Comparison of ENCODE assay signal across 9 mouse cellular contexts in genomic region chr15:86007690-86008121, GRCm38 (mm10). TPM values are rescaled to one million over a fixed set of nuclear protein-coding genes. Genes with fewer than 3 reads are reported as not detected.
DNase-seq lines count a peak whose midpoint lies in the region; ATAC-seq lines count a peak whose summit lies in the region.
"Had no signal": no experiment of that assay in that cellular context is flagged by ENCODE, and none has a peak within 500 bp of the region (broad histone marks: within the 10 kb centered on the region; RNA-seq: fewer than 3 reads in every experiment).

No protein-coding gene starts in this region.

- peaks cover 75% of the 10 kb centered on the region for H3K27me3 ChIP-seq in forebrain, embryonic 10.5 days (ENCODE audit: poor library complexity, severe bottlenecking)
- no peaks in the 10 kb centered on the region; the same call in 1 of the 2 replicates for H3K27me3 ChIP-seq in forebrain, embryonic 12.5 days
- no peaks in the 10 kb centered on the region for H3K27me3 ChIP-seq in forebrain, embryonic 14.5 days (replicated peaks; ENCODE audit: control insufficient read depth, insufficient read depth, low read length)
- no peaks in the 10 kb centered on the region for H3K27me3 ChIP-seq in kidney, embryonic 16.5 days (ENCODE audit: insufficient read depth, low read length)
- H3K27me3 ChIP-seq in stomach, embryonic 14.5 days (ENCODE audit: control insufficient read depth, insufficient read depth, low read length): no peaks in the 10 kb centered on the region

- H3K9me3 ChIP-seq in forebrain, embryonic 10.5 days: no peaks in the 10 kb centered on the region
- H3K9me3 ChIP-seq in forebrain, embryonic 12.5 days: no peaks in the 10 kb centered on the region
- H3K9me3 ChIP-seq in forebrain, embryonic 14.5 days (replicated peaks; ENCODE audit: control insufficient read depth, low read length): no peaks in the 10 kb centered on the region
- H3K9me3 ChIP-seq in kidney, embryonic 16.5 days (ENCODE audit: low read length): no peaks in the 10 kb centered on the region
- no peaks in the 10 kb centered on the region for H3K9me3 ChIP-seq in stomach, embryonic 14.5 days (ENCODE audit: control insufficient read depth, low read depth, low read length)

- 20% methylated on average over 6 of the region's 6 CpGs for WGBS in forebrain, embryonic 10.5 days
- WGBS in forebrain, embryonic 12.5 days: 23% methylated on average over 6 of the region's 6 CpGs
- 13% methylated on average over 6 of the region's 6 CpGs for WGBS in forebrain, embryonic 14.5 days
- 5% methylated on average over 6 of the region's 6 CpGs for WGBS in kidney, embryonic 16.5 days
- 7% methylated on average over 6 of the region's 6 CpGs for WGBS in stomach, embryonic 14.5 days

- peaks cover 7% of the 10 kb centered on the region; the same call in 1 of the 2 replicates for H3K36me3 ChIP-seq in forebrain, embryonic 10.5 days (replicated peaks)
- H3K36me3 ChIP-seq in forebrain, embryonic 12.5 days (replicated peaks): no peaks in the 10 kb centered on the region
- H3K36me3 ChIP-seq in forebrain, embryonic 14.5 days (ENCODE audit: control insufficient read depth, insufficient read depth, low read length): no peaks in the 10 kb centered on the region
- no peaks in the 10 kb centered on the region for H3K36me3 ChIP-seq in kidney, embryonic 16.5 days (ENCODE audit: insufficient read depth, low read length)
- no peaks in the 10 kb centered on the region for H3K36me3 ChIP-seq in stomach, embryonic 14.5 days (ENCODE audit: control insufficient read depth, insufficient read depth, low read length)

- no peak overlapping the region for H3K4me3 ChIP-seq in forebrain, embryonic 10.5 days
- H3K4me3 ChIP-seq in forebrain, embryonic 12.5 days (replicated peaks): no peak overlapping the region
- H3K4me3 ChIP-seq in forebrain, embryonic 14.5 days (ENCODE audit: low read depth, low read length): no peak overlapping the region
- H3K4me3 ChIP-seq in kidney, embryonic 16.5 days (ENCODE audit: low read length): no peak overlapping the region
- H3K4me3 ChIP-seq in stomach, embryonic 14.5 days (ENCODE audit: low read depth, low read length): no peak overlapping the region
- H3K4me3 ChIP-seq: heart, adult 2 months had no signal

- no peak overlapping the region for H3K9ac ChIP-seq in forebrain, embryonic 12.5 days
- H3K9ac ChIP-seq in forebrain, embryonic 14.5 days (ENCODE audit: low read length): no peak overlapping the region
- H3K9ac ChIP-seq in kidney, embryonic 16.5 days (replicated peaks; ENCODE audit: low read length): no peak overlapping the region
- H3K9ac ChIP-seq in stomach, embryonic 14.5 days (replicated peaks; ENCODE audit: low read depth, low read length): no peak overlapping the region

- H3K4me2 ChIP-seq in forebrain, embryonic 12.5 days: no peak overlapping the region
- H3K4me2 ChIP-seq in forebrain, embryonic 14.5 days (ENCODE audit: low read length): no peak overlapping the region
- H3K4me2 ChIP-seq in kidney, embryonic 16.5 days (replicated peaks; ENCODE audit: low read depth, low read length): peak overlapping the region; percentile 10; the same call in 1 of the 2 replicates
- no peak overlapping the region for H3K4me2 ChIP-seq in stomach, embryonic 14.5 days (replicated peaks; ENCODE audit: low read depth, low read length)

- no peak for ATAC-seq in forebrain, embryonic 12.5 days (ENCODE audit: low FRiP score)
- ATAC-seq in forebrain, embryonic 14.5 days: no peak
- peak; percentile 90 for ATAC-seq in kidney, embryonic 16.5 days (ENCODE audit: low FRiP score, low TSS enrichment)
- no peak for ATAC-seq in stomach, embryonic 14.5 days (ENCODE audit: insufficient number of reproducible peaks, insufficient read depth, low FRiP score, low read depth)

- no peak for DNase-seq in forebrain, embryonic 10.5 days (ENCODE audit: extremely low spot score, low spot score)
- DNase-seq in CD4-positive, CD25-positive, alpha-beta regulatory T cell, adult 2 months (ENCODE audit: low read depth, low spot score): peak; percentile 75
- DNase-seq in forebrain, embryonic 14.5 days (ENCODE audit: low spot score): peak; percentile 49
- DNase-seq in ovary, postnatal 10 days (ENCODE audit: low spot score): no peak
- DNase-seq in urinary bladder, postnatal 36 days (ENCODE audit: low spot score in 2 of 2): no peak

- peaks cover 51% of the 10 kb centered on the region for H3K4me1 ChIP-seq in forebrain, embryonic 10.5 days
- peaks cover 37% of the 10 kb centered on the region for H3K4me1 ChIP-seq in forebrain, embryonic 12.5 days
- peaks cover 20% of the 10 kb centered on the region for H3K4me1 ChIP-seq in forebrain, embryonic 14.5 days (ENCODE audit: control insufficient read depth, insufficient read depth, low read length)
- H3K4me1 ChIP-seq in kidney, embryonic 16.5 days (ENCODE audit: insufficient read depth, low read length): peaks cover 27% of the 10 kb centered on the region
- H3K4me1 ChIP-seq in stomach, embryonic 14.5 days (ENCODE audit: control insufficient read depth, insufficient read depth, low read length): 0 out of 2 replicates have a peak, but pooled peaks cover 6% of the 10 kb centered on the region

- peak overlapping the region; percentile 26; the same call in 1 of the 2 replicates for H3K27ac ChIP-seq in forebrain, embryonic 10.5 days
- no peak overlapping the region for H3K27ac ChIP-seq in forebrain, embryonic 12.5 days
- peak overlapping the region; percentile 10; the same call in 1 of the 2 replicates for H3K27ac ChIP-seq in forebrain, embryonic 14.5 days (ENCODE audit: low read depth, low read length)
- peak overlapping the region; percentile 25 for H3K27ac ChIP-seq in kidney, embryonic 16.5 days (ENCODE audit: low read length)
- 0 out of 2 replicates have a peak overlapping the region, but pooled peaks have one; percentile 6 for H3K27ac ChIP-seq in stomach, embryonic 14.5 days (ENCODE audit: low read length)
- H3K27ac ChIP-seq: heart, adult 2 months had no signal

RNA-seq across cellular contexts. Expression of gene Celsr1, which starts 25.9 kb away (rescaled TPM):
- polyA plus RNA-seq in forebrain, embryonic 10.5 days (2016; fragmentation: Nextera tagmentation; extraction: Ambion mirVana): 2.4 and 2.6 TPM in 2 replicates
- 7.3 and 7.9 TPM in 2 replicates for polyA plus RNA-seq in forebrain, embryonic 12.5 days (2016; fragmentation: Nextera tagmentation; extraction: Ambion mirVana)
- 8.6 and 9.6 TPM in 2 replicates for polyA plus RNA-seq in forebrain, embryonic 14.5 days (2014; fragmentation: Nextera tagmentation; extraction: Ambion mirVana)
- polyA plus RNA-seq in kidney, embryonic 16.5 days (2015; fragmentation: Nextera tagmentation; extraction: Ambion mirVana): 3.5 and 3.9 TPM in 2 replicates
- polyA plus RNA-seq in stomach, embryonic 14.5 days (2014; fragmentation: Nextera tagmentation; extraction: Ambion mirVana): 6.8 and 7.8 TPM in 2 replicates

RNA-seq across cellular contexts. Expression of gene Gramd4, which starts 49.8 kb away (rescaled TPM):
- 13.9 and 16.2 TPM in 2 replicates for polyA plus RNA-seq in forebrain, embryonic 10.5 days (2016; fragmentation: Nextera tagmentation; extraction: Ambion mirVana)
- 33.4 and 36.6 TPM in 2 replicates for polyA plus RNA-seq in forebrain, embryonic 12.5 days (2016; fragmentation: Nextera tagmentation; extraction: Ambion mirVana)
- polyA plus RNA-seq in forebrain, embryonic 14.5 days (2014; fragmentation: Nextera tagmentation; extraction: Ambion mirVana): 20.7 and 28.0 TPM in 2 replicates
- polyA plus RNA-seq in kidney, embryonic 16.5 days (2015; fragmentation: Nextera tagmentation; extraction: Ambion mirVana): 12.1 and 14.9 TPM in 2 replicates
- 7.2 and 7.6 TPM in 2 replicates for polyA plus RNA-seq in stomach, embryonic 14.5 days (2014; fragmentation: Nextera tagmentation; extraction: Ambion mirVana)

Comparison
In these comparisons a context has a peak if more than half of its experiments do, and no peak if none do; other contexts are left out.
1. DNase-seq: peak in CD4-positive, CD25-positive, alpha-beta regulatory T cell, adult 2 months (single experiment) and forebrain, embryonic 14.5 days (single experiment); none in forebrain, embryonic 10.5 days (single experiment), ovary, postnatal 10 days (single experiment) and urinary bladder, postnatal 36 days (0 of 2).